Mouse (Mus musculus) brain, embryonic 14.5 days (tissue): Measurements from ENCODE around the gene Elf1.

Source experiments
- CTCF ChIP-seq: fragments of 200-500 bp; IDR thresholded peaks from 2 replicates; pipeline ENCODE4 v1.5.1; 2012; ENCODE audit warnings: inconsistent platforms, mild to moderate bottlenecking, moderate library complexity, borderline replicate concordance; ENCODE audit not compliant: insufficient read depth, insufficient read length; ENCODE audit errors: extremely low read depth
- POLR2A ChIP-seq: fragments of 200-500 bp; IDR thresholded peaks from 2 replicates; pipeline ENCODE4 v1.6.1; 2012; ENCODE audit warnings: mild to moderate bottlenecking, inconsistent platforms, borderline replicate concordance; ENCODE audit not compliant: poor library complexity, insufficient read depth, insufficient read length, severe bottlenecking; ENCODE audit errors: extremely low read depth

DNA sequence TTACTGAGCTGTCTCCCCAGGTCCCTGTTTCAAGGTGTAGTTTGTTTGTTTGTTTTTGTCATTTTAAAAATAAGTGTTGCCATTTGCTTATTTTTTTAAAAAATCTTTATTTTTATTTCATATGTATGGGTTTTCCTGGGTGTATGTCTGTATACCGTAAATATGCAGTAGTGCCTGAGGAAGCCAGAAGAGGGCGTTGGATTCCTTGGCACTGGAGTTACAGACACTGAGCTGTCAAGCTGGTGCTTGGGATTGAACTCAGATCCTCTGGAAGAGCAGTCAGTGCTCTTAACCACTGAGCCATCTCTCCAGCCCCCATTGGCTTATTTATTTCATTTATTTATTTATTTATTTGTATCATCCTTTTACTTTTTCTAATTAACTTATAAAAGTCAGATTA, 33.0 kb downstream of the Elf1 start:
- TF ChIP-seq CTCF (no peak), POLR2A (no peak)
